Mouse (Mus musculus) thymus, adult 2 months (tissue): ENCODE results near the gene Ppara. TPM values are rescaled to one million over a fixed set of nuclear protein-coding genes. Genes with fewer than 3 reads are reported as not detected.

Experiments used
- DNase-seq: peaks from one replicate; pipeline ENCODE4 v3.0.0; 2021
- H3K27ac ChIP-seq: fragments of 200-500 bp; 2 replicates; pipeline ENCODE4 v1.5.1; 2012; ENCODE audit warnings: low read length, control low read depth; ENCODE audit not compliant: control insufficient read depth, insufficient read depth
- H3K27me3 ChIP-seq: fragments of 200-500 bp; 2 replicates; pipeline ENCODE4 v1.6.1; 2012; ENCODE audit warnings: mild to moderate bottlenecking, low read length, moderate library complexity, mixed read lengths; ENCODE audit not compliant: control insufficient read depth, insufficient read depth
- H3K36me3 ChIP-seq: fragments of 200-500 bp; 2 replicates; pipeline ENCODE4 v1.6.1; 2012; ENCODE audit warnings: mild to moderate bottlenecking, low read length, moderate library complexity; ENCODE audit not compliant: control insufficient read depth, insufficient read depth
- H3K4me1 ChIP-seq: fragments of 200-500 bp; replicated peaks from 2 replicates; pipeline ENCODE4 v1.6.1; 2012; ENCODE audit warnings: low read length; ENCODE audit not compliant: control insufficient read depth, insufficient read depth
- H3K4me3 ChIP-seq: fragments of 200-500 bp; 2 replicates; pipeline ENCODE4 v1.5.1; 2012; ENCODE audit warnings: mild to moderate bottlenecking, low read length, control low read depth, moderate library complexity; ENCODE audit not compliant: control insufficient read depth, insufficient read depth
- CTCF ChIP-seq: fragments of 200-500 bp; IDR thresholded peaks from 2 replicates; pipeline ENCODE4 v1.5.1; 2012; ENCODE audit warnings: mild to moderate bottlenecking, control low read depth, low read length, moderate library complexity, borderline replicate concordance; ENCODE audit not compliant: control insufficient read depth, poor library complexity, insufficient read depth; ENCODE audit errors: extremely low read depth
- POLR2A ChIP-seq: fragments of 200-500 bp; IDR thresholded peaks from 2 replicates; pipeline ENCODE4 v1.6.1; 2012; ENCODE audit warnings: mild to moderate bottlenecking, low read length, control low read depth, moderate library complexity; ENCODE audit not compliant: control insufficient read depth, poor library complexity, insufficient read depth; ENCODE audit errors: extremely low read depth
- WGBS: fragments of 180-500 bp; shearing (Covaris S2); methylation state at CpG from one replicate; pipeline ENCODE4 v1.1.7; 2018; 5-methylcytosine and 5-hydroxymethylcytosine counted together
- polyA plus RNA-seq: library from polyadenylated mRNA; depleted of rRNA; stranded (reverse); fragments of >200 nt; gene quantifications from 2 replicates; pipeline ENCODE4 v1.2.3, GENCODE M21; 2012

Gene Ppara
- polyA plus RNA-seq, 1 experiment, result 1.9 TPM

- H3K4me3 ChIP-seq, result no peak overlapping the region
- DNase-seq, result no peak
- no peaks in the 10 kb centered on the region for H3K4me1 ChIP-seq
- no peak for TF ChIP-seq POLR2A
- TF ChIP-seq CTCF, result no peak
- H3K27ac ChIP-seq, result no peak overlapping the region
- WGBS, result 97% methylated on average over 5 of the region's 5 CpGs
- no peaks in the 10 kb centered on the region for H3K27me3 ChIP-seq
- H3K36me3 ChIP-seq, result peaks cover 42% of the 10 kb centered on the region
These were observed 43.9 kb upstream of the Ppara start for GRCm38 (mm10) chr15:85690875-85691274.

GRCm38 (mm10) chr15:85693115-85693514 is 41.7 kb upstream of the Ppara start:
- H3K4me1 ChIP-seq, result no peaks in the 10 kb centered on the region
- no peak overlapping the region for H3K27ac ChIP-seq
- H3K4me3 ChIP-seq, result no peak overlapping the region
- DNase-seq, result no peak
- peaks cover 56% of the 10 kb centered on the region for H3K36me3 ChIP-seq
- TF ChIP-seq POLR2A, result no peak
- no peak for TF ChIP-seq CTCF
- H3K27me3 ChIP-seq, result no peaks in the 10 kb centered on the region
- 95% methylated on average over 3 of the region's 3 CpGs for WGBS

GRCm38 (mm10) chr15:85693819-85694218 is 41.0 kb upstream of the Ppara start:
- H3K36me3 ChIP-seq, result peaks cover 58% of the 10 kb centered on the region
- no peaks in the 10 kb centered on the region for H3K27me3 ChIP-seq
- no peaks in the 10 kb centered on the region for H3K4me1 ChIP-seq
- H3K4me3 ChIP-seq, result no peak overlapping the region
- no peak for TF ChIP-seq CTCF
- no peak for TF ChIP-seq POLR2A
- DNase-seq, result no peak
- WGBS, result 93% methylated on average over 2 of the region's 2 CpGs
- no peak overlapping the region for H3K27ac ChIP-seq

GRCm38 (mm10) chr15:85694379-85694778 is 40.4 kb upstream of the Ppara start:
- Histone ChIP-seq H3K27me3 (no peaks in the 10 kb centered on the region), H3K27ac (no peak overlapping the region), H3K4me3 (no peak overlapping the region), H3K4me1 (no peaks in the 10 kb centered on the region), H3K36me3 (peaks cover 55% of the 10 kb centered on the region)
- TF ChIP-seq CTCF (no peak), POLR2A (no peak)
- WGBS, result 100% methylated on average over 1 of the region's 1 CpGs
- no peak for DNase-seq

- Histone ChIP-seq H3K4me3 (no peak overlapping the region), H3K4me1 (no peaks in the 10 kb centered on the region), H3K36me3 (peaks cover 55% of the 10 kb centered on the region), H3K27ac (no peak overlapping the region), H3K27me3 (no peaks in the 10 kb centered on the region)
- WGBS, result 100% methylated on average over 4 of the region's 4 CpGs
- no peak for DNase-seq
- TF ChIP-seq CTCF, result no peak
- no peak for TF ChIP-seq POLR2A
These were observed 39.5 kb upstream of the Ppara start for GRCm38 (mm10) chr15:85695304-85695703.

GRCm38 (mm10) chr15:85698345-85699034 is 36.3 kb upstream of the Ppara start:
- Histone ChIP-seq H3K36me3 (peaks cover 73% of the 10 kb centered on the region), H3K27me3 (no peaks in the 10 kb centered on the region), H3K4me1 (no peaks in the 10 kb centered on the region), H3K4me3 (no peak overlapping the region), H3K27ac (no peak overlapping the region)
- 90% methylated on average over 14 of the region's 14 CpGs for WGBS
- TF ChIP-seq POLR2A (no peak), CTCF (no peak)
- no peak for DNase-seq
